Mouse (Mus musculus): ENCODE data around the gene Dner. TPM values are rescaled to one million over a fixed set of nuclear protein-coding genes. Genes with fewer than 3 reads are reported as not detected.

The Dner gene
- total RNA-seq, 2 experiments from 2014 or later = 0.13 TPM; not detected in 1

- intact Hi-C loops (cut with DNase I) = no loop called here
Measured at GRCm38 (mm10) chr1:84467664-84468063, 228.4 kb downstream of the Dner start.

GRCm38 (mm10) chr1:84464761-84465160, 231.3 kb downstream of the Dner start:
- no peak for DNase-seq (ENCODE audit: low spot score)

More at GRCm38 (mm10) chr1:84467664-84468063, 228.4 kb downstream of the Dner start:
- no peak for DNase-seq (ENCODE audit: low spot score)

GRCm38 (mm10) chr1:84463976-84464662, 231.9 kb downstream of the Dner start:
- intact Hi-C loops (cut with DNase I) = no loop called here
- DNase-seq (ENCODE audit: low spot score) = no peak

More at GRCm38 (mm10) chr1:84464761-84465160, 231.3 kb downstream of the Dner start:
- intact Hi-C loops (cut with DNase I) = no loop called here

GRCm38 (mm10) chr1:84449566-84450278, 246.3 kb downstream of the Dner start:
- DNase-seq (ENCODE audit: low spot score) = peak; percentile 23
- intact Hi-C loops (cut with DNase I) = no loop called here

GRCm38 (mm10) chr1:84443640-84444039, 252.4 kb downstream of the Dner start:
- DNase-seq (ENCODE audit: low spot score) = no peak
- intact Hi-C loops (cut with DNase I) = no loop called here

- intact Hi-C loops (cut with DNase I) = no loop called here
- DNase-seq (ENCODE audit: low spot score) = no peak
Measured at GRCm38 (mm10) chr1:84443050-84443449, 253.0 kb downstream of the Dner start.

- intact Hi-C loops (cut with DNase I) = no loop called here
- DNase-seq (ENCODE audit: low spot score) = no peak
Measured at GRCm38 (mm10) chr1:84441419-84441818, 254.6 kb downstream of the Dner start.

- intact Hi-C loops (cut with DNase I) = no loop called here
Measured at GRCm38 (mm10) chr1:84437565-84437964, 258.5 kb downstream of the Dner start.

GRCm38 (mm10) chr1:84436281-84436680, 259.7 kb downstream of the Dner start:
- intact Hi-C loops (cut with DNase I) = no loop called here
- DNase-seq (ENCODE audit: low spot score) = no peak

More at GRCm38 (mm10) chr1:84437565-84437964, 258.5 kb downstream of the Dner start:
- DNase-seq (ENCODE audit: low spot score) = no peak

- DNase-seq (ENCODE audit: low spot score) = no peak
- intact Hi-C loops (cut with DNase I) = loop anchor here (5.0 kb wide), 1 partner anchor 149 kb away; no protein-coding TSS in a partner anchor
Measured at GRCm38 (mm10) chr1:84433291-84433980, 262.6 kb downstream of the Dner start.

- peak; percentile 20 for DNase-seq (ENCODE audit: low spot score)
- intact Hi-C loops (cut with DNase I) = loop anchor here (5.0 kb wide), 1 partner anchor 150 kb away; no protein-coding TSS in a partner anchor
Measured at GRCm38 (mm10) chr1:84432311-84432710, 263.7 kb downstream of the Dner start.

GRCm38 (mm10) chr1:84428331-84428730, 267.7 kb downstream of the Dner start:
- intact Hi-C loops (cut with DNase I) = no loop called here
- DNase-seq (ENCODE audit: low spot score) = no peak

- intact Hi-C loops (cut with DNase I) = no loop called here
- no peak for DNase-seq (ENCODE audit: low spot score)
Measured at GRCm38 (mm10) chr1:84427757-84428156, 268.3 kb downstream of the Dner start.

- no peak for DNase-seq (ENCODE audit: low spot score)
- intact Hi-C loops (cut with DNase I) = no loop called here
Measured at GRCm38 (mm10) chr1:84426679-84427078, 269.3 kb downstream of the Dner start.

- intact Hi-C loops (cut with DNase I) = no loop called here
Measured at GRCm38 (mm10) chr1:84422881-84423280, 273.1 kb downstream of the Dner start.

GRCm38 (mm10) chr1:84421845-84422244, 274.2 kb downstream of the Dner start:
- DNase-seq (ENCODE audit: low spot score) = no peak
- intact Hi-C loops (cut with DNase I) = no loop called here

More at GRCm38 (mm10) chr1:84422881-84423280, 273.1 kb downstream of the Dner start:
- DNase-seq (ENCODE audit: low spot score) = no peak

GRCm38 (mm10) chr1:84419416-84419815, 276.6 kb downstream of the Dner start:
- no peak for DNase-seq (ENCODE audit: low spot score)
- intact Hi-C loops (cut with DNase I) = no loop called here

GRCm38 (mm10) chr1:84418511-84418910, 277.5 kb downstream of the Dner start:
- no peak for DNase-seq (ENCODE audit: low spot score)
- intact Hi-C loops (cut with DNase I) = no loop called here

- intact Hi-C loops (cut with DNase I) = no loop called here
- DNase-seq (ENCODE audit: low spot score) = no peak
Measured at GRCm38 (mm10) chr1:84417761-84418238, 278.2 kb downstream of the Dner start.

GRCm38 (mm10) chr1:84417276-84417675, 278.7 kb downstream of the Dner start:
- DNase-seq (ENCODE audit: low spot score) = no peak
- intact Hi-C loops (cut with DNase I) = no loop called here

Measured in heart, postnatal 25 days (tissue).